Mouse (Mus musculus) frontal cortex, postnatal 36 days (tissue): ENCODE measurements around the gene Cdc34.
A peak's percentile ranks its signal among the peaks of the same experiment; 100 is the strongest.

Experiments
- DNase-seq, 2 experiments: peaks; one replicate each; pipeline ENCODE4 v3.0.0; 2022; ENCODE audit warnings: low spot score in 2 of 2

Cdc34 gene

GRCm38 (mm10) chr10:79716254-79716987 lies 34.4 kb downstream of the Cdc34 start, which contains the start of gene Hcn2:
Gene Hcn2 (plus strand): TSS chr10:79716634.
- no peak for DNase-seq

- DNase-seq: peak; percentile 54 to 64
These were observed 35.0 kb downstream of the Cdc34 start for GRCm38 (mm10) chr10:79716988-79717355.

GRCm38 (mm10) chr10:79717640-79718357 lies 35.8 kb downstream of the Cdc34 start:
- DNase-seq: no peak

- no peak for DNase-seq
These were observed 39.1 kb downstream of the Cdc34 start for GRCm38 (mm10) chr10:79721089-79721488.

GRCm38 (mm10) chr10:79723047-79723446 lies 41.1 kb downstream of the Cdc34 start:
- DNase-seq: no peak

- no peak for DNase-seq
These were observed 41.7 kb downstream of the Cdc34 start for GRCm38 (mm10) chr10:79723692-79724091.

- DNase-seq: no peak
These were observed 44.1 kb downstream of the Cdc34 start for GRCm38 (mm10) chr10:79726090-79726489.

GRCm38 (mm10) chr10:79728323-79729249 lies 46.6 kb downstream of the Cdc34 start:
- DNase-seq: peak; percentile 58 to 69

GRCm38 (mm10) chr10:79729357-79729965 lies 47.5 kb downstream of the Cdc34 start:
- DNase-seq: peak in 1 of 2 experiments; percentile 54

- no peak for DNase-seq
These were observed 50.5 kb downstream of the Cdc34 start for GRCm38 (mm10) chr10:79732500-79732899.

GRCm38 (mm10) chr10:79733847-79734246 lies 51.9 kb downstream of the Cdc34 start:
- DNase-seq: no peak

GRCm38 (mm10) chr10:79735361-79735760 lies 53.4 kb downstream of the Cdc34 start:
- no peak for DNase-seq

GRCm38 (mm10) chr10:79736706-79737105 lies 54.7 kb downstream of the Cdc34 start:
- DNase-seq: no peak
